Mouse (Mus musculus) lung, postnatal 0 days (tissue): ENCODE measurements around the gene Abcb10.

Experiments
- CTCF ChIP-seq: IDR thresholded peaks from 2 replicates; pipeline ENCODE4 v1.5.1; 2016; ENCODE audit warnings: antibody characterized with exemption, mild to moderate bottlenecking
- EP300 ChIP-seq: IDR thresholded peaks from 2 replicates; pipeline ENCODE4 v1.6.1; 2016; ENCODE audit warnings: antibody characterized with exemption, mild to moderate bottlenecking, control low read depth

GRCm38 (mm10) chr8:124011989-124012586 lies 29.2 kb upstream of the Abcb10 start:
- no peak for TF ChIP-seq EP300
- no peak for TF ChIP-seq CTCF
